Mouse (Mus musculus): ENCODE data around the gene Ets1.

- TF ChIP-seq POLR2A (IDR thresholded peaks at IDR 0.05; ENCODE audit: borderline replicate concordance, low read depth, low read length) (no peak), CTCF (IDR thresholded peaks at IDR 0.05; ENCODE audit: low read depth, low read length) (no peak)
Measured at GRCm38 (mm10) chr9:32679531-32679930, 43.5 kb downstream of the Ets1 start.

All from bone marrow macrophage, adult 2 months (primary cell).